In genomic region chr17:7014190-7014589, GRCm38 (mm10) we compare ENCODE assay signal across 18 mouse cellular contexts. TPM values are rescaled to one million over a fixed set of nuclear protein-coding genes. Genes with fewer than 3 reads are reported as not detected.
ATAC-seq and TF ChIP-seq lines count a peak whose summit lies in the region.
"Not testable (repeated sequence)": the region's sequence is repeated elsewhere in the genome, so short reads cannot be mapped to it uniquely, and the experiment has no call there.
"Had no signal": no experiment of that assay in that cellular context is flagged by ENCODE, and none has a peak within 500 bp of the region (broad histone marks: within the 10 kb centered on the region; RNA-seq: fewer than 3 reads in every experiment).

No protein-coding gene starts in this region.

- H3K4me1 ChIP-seq in bone marrow macrophage, adult 2 months (ENCODE audit: control insufficient read depth, insufficient read depth, low read length) = not testable (repeated sequence)

- TF ChIP-seq CTCF in bone marrow macrophage, adult 2 months (IDR thresholded peaks at IDR 0.05; ENCODE audit: low read depth, low read length) = not testable (repeated sequence)

- H3K27ac ChIP-seq in bone marrow macrophage, adult 2 months (ENCODE audit: insufficient read depth, low read depth, low read length) = peak overlapping the region; percentile 33

- H3K4me3 ChIP-seq in bone marrow macrophage, adult 2 months (ENCODE audit: insufficient read depth, low read length) = not testable (repeated sequence)

- peak; percentile 77 for ATAC-seq in CD4-positive, CD25-positive, alpha-beta regulatory T cell, adult 4 months
- ATAC-seq in granulocyte monocyte progenitor cell, adult 5-6 weeks (replicated peaks; ENCODE audit: poor library complexity, severe bottlenecking) = peak; percentile 34; the same call in 1 of the 2 replicates
- ATAC-seq in megakaryocyte, adult 5-6 weeks (ENCODE audit: poor library complexity, severe bottlenecking) = peak; percentile 53
- ATAC-seq in neutrophil, adult 5-6 weeks (ENCODE audit: extremely low read depth, insufficient number of reproducible peaks, low FRiP score, poor library complexity, severe bottlenecking) = 0 out of 2 replicates have a peak, but pooled peaks have one; percentile 51

- not testable (repeated sequence) for TF ChIP-seq POLR2A in bone marrow macrophage, adult 2 months (IDR thresholded peaks at IDR 0.05; ENCODE audit: borderline replicate concordance, low read depth, low read length)

RNA-seq across cellular contexts. Expression of gene Gm1604a, which starts 11.2 kb away (rescaled TPM):
- not detected for polyA plus RNA-seq in CD4-positive, CD25-positive, alpha-beta regulatory T cell, adult 4 months (2017; shearing (Covaris generic))
- not detected in 2 replicates for polyA plus RNA-seq in bone marrow macrophage, adult 2 months (2012; ENCODE audit: insufficient read depth, insufficient read length, missing spikeins)
- total RNA-seq in granulocyte monocyte progenitor cell, adult 5-6 weeks (2014; fragmentation: Nextera tagmentation) = 11.8 and 14.1 TPM in 2 replicates
- total RNA-seq in granulocyte monocyte progenitor cell, adult 5-6 weeks (2017) = 4.6 and 5.9 TPM in 2 replicates
- 0.75 and 0.91 TPM in 2 replicates for total RNA-seq in megakaryocyte, adult 5-6 weeks (2015)
- 0.44 and 1.9 TPM in 2 replicates for total RNA-seq in megakaryocyte, adult 5-6 weeks (2017)
- total RNA-seq in neutrophil, adult 5-6 weeks (2017) = not detected in 2 replicates
- total RNA-seq: adrenal gland, adult 18-20 months; adrenal gland, adult 8-10 months; adrenal gland, postnatal 14 days; adrenal gland, postnatal 36 days; ES-E14; forebrain, postnatal 0 days; MEL had no signal
- polyA plus RNA-seq: brain, embryonic 14.5 days; embryonic facial prominence, embryonic 10.5 days; embryonic facial prominence, embryonic 12.5 days; embryonic facial prominence, embryonic 14.5 days; forebrain, embryonic 11.5 days; forebrain, embryonic 15.5 days had no signal

RNA-seq across cellular contexts. Expression of gene Gm49721, which starts 35.5 kb away (rescaled TPM):
- 1 to 10 TPM in 1 of 2 experiments, under 1 TPM in 1; 0.39 to 1.5 TPM for polyA plus RNA-seq in CD4-positive, CD25-positive, alpha-beta regulatory T cell, adult 4 months (2017; shearing (Covaris generic))
- not detected in 2 replicates for polyA plus RNA-seq in bone marrow macrophage, adult 2 months (2012; ENCODE audit: insufficient read depth, insufficient read length, missing spikeins)
- not detected in 2 replicates for total RNA-seq in granulocyte monocyte progenitor cell, adult 5-6 weeks (2014; fragmentation: Nextera tagmentation)
- not detected in 2 replicates for total RNA-seq in granulocyte monocyte progenitor cell, adult 5-6 weeks (2017)
- total RNA-seq in megakaryocyte, adult 5-6 weeks (2015) = not detected in 2 replicates
- not detected in 2 replicates for total RNA-seq in megakaryocyte, adult 5-6 weeks (2017)
- total RNA-seq in neutrophil, adult 5-6 weeks (2017) = 2.6 and 2.9 TPM in 2 replicates
- total RNA-seq: adrenal gland, adult 18-20 months; adrenal gland, postnatal 14 days; MEL had no signal

RNA-seq across cellular contexts. Expression of gene Rnaset2b, which starts 43.8 kb away (rescaled TPM):
- polyA plus RNA-seq in CD4-positive, CD25-positive, alpha-beta regulatory T cell, adult 4 months (2017; shearing (Covaris generic)) = 100 to 1,000 TPM; 316 to 396 TPM
- polyA plus RNA-seq in bone marrow macrophage, adult 2 months (2012; ENCODE audit: insufficient read depth, insufficient read length, missing spikeins) = 414 and 421 TPM in 2 replicates
- total RNA-seq in granulocyte monocyte progenitor cell, adult 5-6 weeks (2014; fragmentation: Nextera tagmentation) = 482 and 536 TPM in 2 replicates
- total RNA-seq in granulocyte monocyte progenitor cell, adult 5-6 weeks (2017) = 929 and 969 TPM in 2 replicates
- total RNA-seq in megakaryocyte, adult 5-6 weeks (2015) = 537 and 608 TPM in 2 replicates
- 516 and 643 TPM in 2 replicates for total RNA-seq in megakaryocyte, adult 5-6 weeks (2017)
- total RNA-seq in neutrophil, adult 5-6 weeks (2017) = 302 and 381 TPM in 2 replicates

RNA-seq across cellular contexts. Expression of gene Tagap1, which starts 53.2 kb away (rescaled TPM):
- 10 to 100 TPM; 52.7 to 56.8 TPM for polyA plus RNA-seq in CD4-positive, CD25-positive, alpha-beta regulatory T cell, adult 4 months (2017; shearing (Covaris generic))
- polyA plus RNA-seq in bone marrow macrophage, adult 2 months (2012; ENCODE audit: insufficient read depth, insufficient read length, missing spikeins) = 12.8 and 18.6 TPM in 2 replicates
- total RNA-seq in granulocyte monocyte progenitor cell, adult 5-6 weeks (2014; fragmentation: Nextera tagmentation) = 44.9 and 48.5 TPM in 2 replicates
- 41.5 and 42.2 TPM in 2 replicates for total RNA-seq in granulocyte monocyte progenitor cell, adult 5-6 weeks (2017)
- 31.4 and 37.1 TPM in 2 replicates for total RNA-seq in megakaryocyte, adult 5-6 weeks (2015)
- 31.0 and 31.2 TPM in 2 replicates for total RNA-seq in megakaryocyte, adult 5-6 weeks (2017)
- total RNA-seq in neutrophil, adult 5-6 weeks (2017) = 33.5 and 39.3 TPM in 2 replicates
